Mouse (Mus musculus) CH12.LX (cell line): ENCODE measurements around the gene Stag2. TPM values are rescaled to one million over a fixed set of nuclear protein-coding genes. Genes with fewer than 3 reads are reported as not detected.

Experiments
- DNase-seq: peaks from one replicate; pipeline ENCODE4 v3.0.0-alpha.2; 2013; ENCODE audit errors: extremely low read depth
- H3K27ac ChIP-seq: 2 replicates; pipeline ENCODE4 v1.5.1; 2012; ENCODE audit warnings: low read depth, mild to moderate bottlenecking, control low read depth, moderate library complexity; ENCODE audit not compliant: insufficient read depth
- H3K27me3 ChIP-seq: replicated peaks from 2 replicates; pipeline ENCODE3; 2012; ENCODE audit warnings: inconsistent platforms
- H3K36me3 ChIP-seq, 2 experiments: replicated peaks in 1 of 2; 2 replicates each; pipeline versions ENCODE3 to v1.6.1; 2012; ENCODE audit warnings: inconsistent platforms in 1 of 2, low read length in 1 of 2, mild to moderate bottlenecking in 1 of 2, mixed read lengths in 1 of 2, moderate library complexity in 1 of 2; ENCODE audit not compliant: control insufficient read depth in 1 of 2, insufficient read depth in 1 of 2
- H3K4me1 ChIP-seq, 2 experiments: 2 replicates each; pipeline ENCODE4 v1.6.1; 2012; ENCODE audit warnings: inconsistent platforms in 1 of 2, moderate library complexity in 1 of 2; ENCODE audit not compliant: insufficient read depth in 2 of 2, control insufficient read depth in 1 of 2
- H3K4me2 ChIP-seq: 2 replicates; pipeline ENCODE4 v1.6.1; 2012; ENCODE audit warnings: low read depth, mild to moderate bottlenecking, control low read depth; ENCODE audit not compliant: poor library complexity, insufficient read depth, severe bottlenecking
- H3K4me3 ChIP-seq, 3 experiments: fragments of 150-350 bp in 1 of 3; sonication (generic) in 1 of 3; replicated peaks in 1 of 3; 2 replicates each; pipeline versions ENCODE3 to v1.5.1; 2011 to 2012; ENCODE audit warnings: low read depth in 2 of 3, low read length in 2 of 3, mild to moderate bottlenecking in 2 of 3, moderate library complexity in 2 of 3, control low read depth in 1 of 3, improper control_type of control experiment in 1 of 3, inconsistent platforms in 1 of 3, mixed read lengths in 1 of 3; ENCODE audit not compliant: poor library complexity in 1 of 3
- H3K79me2 ChIP-seq: replicated peaks from 2 replicates; pipeline ENCODE4 v1.6.1; 2012; ENCODE audit warnings: mild to moderate bottlenecking, moderate library complexity; ENCODE audit not compliant: control insufficient read depth, poor library complexity, insufficient read depth, severe bottlenecking; ENCODE audit errors: extremely low read depth
- H3K9ac ChIP-seq: 2 replicates; pipeline ENCODE4 v1.6.1; 2012; ENCODE audit warnings: low read depth, mild to moderate bottlenecking, control low read depth, moderate library complexity; ENCODE audit not compliant: insufficient read depth
- H3K9me3 ChIP-seq: replicated peaks from 2 replicates; pipeline ENCODE3; 2012; ENCODE audit warnings: low read length, inconsistent platforms, mixed read lengths
- BHLHE40 ChIP-seq: IDR thresholded peaks from 2 replicates; pipeline ENCODE4 v1.6.1; 2011; ENCODE audit warnings: mild to moderate bottlenecking, low read depth, low read length, improper control_type of control experiment
- CHD1 ChIP-seq: IDR thresholded peaks from 2 replicates; pipeline ENCODE4 v1.6.1; 2012; ENCODE audit warnings: low read depth, low read length, improper control_type of control experiment, inconsistent platforms
- E2F4 ChIP-seq: IDR thresholded peaks from 2 replicates; pipeline ENCODE4 v1.6.1; 2011; ENCODE audit warnings: low read depth, low read length, improper control_type of control experiment; ENCODE audit not compliant: insufficient replicate concordance
- ELF1 ChIP-seq: IDR thresholded peaks from 2 replicates; pipeline ENCODE4 v1.6.1; 2014; ENCODE audit warnings: low read depth, mild to moderate bottlenecking, inconsistent platforms, low read length, improper control_type of control experiment
- ETS1 ChIP-seq: conservative IDR thresholded peaks from 2 replicates; pipeline ENCODE4 v1.6.1; 2012; ENCODE audit warnings: low read depth, mild to moderate bottlenecking, inconsistent platforms, low read length, improper control_type of control experiment, moderate library complexity
- HCFC1 ChIP-seq: IDR thresholded peaks from 2 replicates; pipeline ENCODE4 v1.6.1; 2012; ENCODE audit warnings: low read depth, mild to moderate bottlenecking, inconsistent platforms, low read length, improper control_type of control experiment
- JUN ChIP-seq: IDR thresholded peaks from 2 replicates; pipeline ENCODE4 v1.6.1; 2011; ENCODE audit warnings: low read depth, mild to moderate bottlenecking, low read length, improper control_type of control experiment, moderate library complexity; ENCODE audit not compliant: insufficient read depth
- MAX ChIP-seq: IDR thresholded peaks from 2 replicates; pipeline ENCODE4 v1.6.1; 2011; ENCODE audit warnings: low read length, improper control_type of control experiment
- MAZ ChIP-seq: IDR thresholded peaks from 2 replicates; pipeline ENCODE4 v1.6.1; 2012; ENCODE audit warnings: low read depth, mild to moderate bottlenecking, inconsistent platforms, low read length, improper control_type of control experiment, moderate library complexity
- MXI1 ChIP-seq: IDR thresholded peaks from 2 replicates; pipeline ENCODE4 v1.6.1; 2011; ENCODE audit warnings: mild to moderate bottlenecking, low read depth, low read length, improper control_type of control experiment
- MYC ChIP-seq: IDR thresholded peaks from 2 replicates; pipeline ENCODE4 v1.6.1; 2011; ENCODE audit warnings: low read depth, mild to moderate bottlenecking, improper control_type of control experiment, low read length
- NELFE ChIP-seq: IDR thresholded peaks from 2 replicates; pipeline ENCODE4 v1.6.1; 2011; ENCODE audit warnings: low read depth, low read length, improper control_type of control experiment
- NRF1 ChIP-seq: IDR thresholded peaks from 2 replicates; pipeline ENCODE4 v1.6.1; 2014; ENCODE audit warnings: low read depth, mild to moderate bottlenecking, inconsistent platforms, low read length, improper control_type of control experiment, moderate library complexity
- POLR2A ChIP-seq: IDR thresholded peaks from 2 replicates; pipeline ENCODE4 v1.6.1; 2011; ENCODE audit warnings: low read depth, mild to moderate bottlenecking, improper control_type of control experiment, low read length
- POLR2AphosphoS2 ChIP-seq: IDR thresholded peaks from 2 replicates; pipeline ENCODE4 v1.6.1; 2011; ENCODE audit warnings: low read depth, low read length, improper control_type of control experiment
- RAD21 ChIP-seq: IDR thresholded peaks from 2 replicates; pipeline ENCODE4 v1.6.1; 2011; ENCODE audit warnings: low read depth, mild to moderate bottlenecking, low read length, improper control_type of control experiment, moderate library complexity
- RCOR1 ChIP-seq: conservative IDR thresholded peaks from 2 replicates; pipeline ENCODE4 v1.6.1; 2012; ENCODE audit warnings: low read depth, mild to moderate bottlenecking, inconsistent platforms, low read length, improper control_type of control experiment
- SIN3A ChIP-seq: IDR thresholded peaks from 2 replicates; pipeline ENCODE4 v1.6.1; 2012; ENCODE audit warnings: low read length, improper control_type of control experiment, inconsistent platforms
- TCF12 ChIP-seq: IDR thresholded peaks from 2 replicates; pipeline ENCODE4 v1.6.1; 2014; ENCODE audit warnings: low read depth, mild to moderate bottlenecking, inconsistent platforms, low read length, improper control_type of control experiment
- UBTF ChIP-seq: IDR thresholded peaks from 2 replicates; pipeline ENCODE4 v1.6.1; 2012; ENCODE audit warnings: low read depth, mild to moderate bottlenecking, inconsistent platforms, low read length, improper control_type of control experiment, moderate library complexity
- USF1 ChIP-seq: IDR thresholded peaks from 2 replicates; pipeline ENCODE4 v1.6.1; 2014; ENCODE audit warnings: low read depth, mild to moderate bottlenecking, inconsistent platforms, low read length, improper control_type of control experiment
- USF2 ChIP-seq: conservative IDR thresholded peaks from 2 replicates; pipeline ENCODE4 v1.6.1; 2011; ENCODE audit warnings: low read depth, low read length, improper control_type of control experiment
- ZC3H11A ChIP-seq: IDR thresholded peaks from 2 replicates; pipeline ENCODE4 v1.6.1; 2012; ENCODE audit warnings: low read depth, mild to moderate bottlenecking, inconsistent platforms, low read length, improper control_type of control experiment
- ZKSCAN1 ChIP-seq: IDR thresholded peaks from 2 replicates; pipeline ENCODE4 v1.6.1; 2012; ENCODE audit warnings: low read depth, inconsistent platforms, low read length, improper control_type of control experiment, borderline replicate concordance
- ZMIZ1 ChIP-seq: IDR thresholded peaks from 2 replicates; pipeline ENCODE4 v1.6.1; 2012; ENCODE audit warnings: low read depth, mild to moderate bottlenecking, inconsistent platforms, low read length, improper control_type of control experiment
- dilution Hi-C: fragments of 300-500 bp; cut with MboI; formaldehyde crosslinking; loops from 2 replicates; pipeline ENCODE4 v1.14.3; 2020; ENCODE audit warnings: low sequenced_read_pairs; ENCODE audit not compliant: extremely low pct_unique_long_range_greater_than_20kb, extremely low pct_ligation_motif_present
- in situ Hi-C: fragments of 300-500 bp; cut with MboI; formaldehyde crosslinking; loops from 3 replicates; pipeline ENCODE4 v1.14.3; 2019; ENCODE audit warnings: low sequenced_read_pairs, low pct_ligation_motif_present, low pct_unique_long_range_greater_than_20kb, mixed read lengths
- polyA plus RNA-seq: library from polyadenylated mRNA; unstranded; fragments of >175 nt; gene quantifications from 2 replicates; pipeline ENCODE4 v1.2.1, GENCODE M21; 2012; ENCODE audit warnings: low read depth; ENCODE audit not compliant: insufficient read length
- total RNA-seq, 2 experiments: library from RNA; depleted of rRNA; stranded (reverse); fragments of 300-350 nt in 1 of 2; fragments of >200 nt in 1 of 2; gene quantifications; 2 replicates each; pipeline ENCODE4 v1.2.3; 2012 to 2014

Stag2 gene
- total and polyA plus RNA-seq, 3 experiments: 43.5 to 138 (median 48.9) TPM

- TF ChIP-seq USF2 (no peak), BHLHE40 (no peak), POLR2A (no peak), SIN3A (no peak), E2F4 (no peak), USF1 (no peak), MYC (no peak), POLR2AphosphoS2 (no peak), NRF1 (no peak), HCFC1 (no peak), MAZ (no peak), ZC3H11A (no peak), RCOR1 (no peak), TCF12 (no peak)
- H3K9me3 ChIP-seq: no peaks in the 10 kb centered on the region
- H3K79me2 ChIP-seq: no peaks in the 10 kb centered on the region
- no peak overlapping the region for H3K4me2 ChIP-seq
- dilution Hi-C loops (no loop called here), in situ Hi-C loops (loop anchor here (10.0 kb wide), 1 partner anchor 68 kb away; no protein-coding TSS in a partner anchor)
- no peak overlapping the region for H3K4me3 ChIP-seq
- no peak overlapping the region for H3K9ac ChIP-seq
- DNase-seq: no peak
- H3K27me3 ChIP-seq: no peaks in the 10 kb centered on the region
- no peaks in the 10 kb centered on the region for H3K4me1 ChIP-seq
- H3K27ac ChIP-seq: no peak overlapping the region
- no peaks in the 10 kb centered on the region for H3K36me3 ChIP-seq
Measured at GRCm38 (mm10) chrX:42142620-42143019, 6.5 kb upstream of the Stag2 start.

- H3K27me3 ChIP-seq: no peaks in the 10 kb centered on the region
- H3K4me2 ChIP-seq: no peak overlapping the region
- H3K4me3 ChIP-seq: no peak overlapping the region
- no peak for DNase-seq
- H3K9ac ChIP-seq: no peak overlapping the region
- dilution Hi-C loops (no loop called here), in situ Hi-C loops (loop anchor here (10.0 kb wide), 1 partner anchor 69 kb away; no protein-coding TSS in a partner anchor)
- no peaks in the 10 kb centered on the region for H3K9me3 ChIP-seq
- H3K27ac ChIP-seq: no peak overlapping the region
- peaks cover 0 to 5% of the 10 kb centered on the region in 2 experiments; a peak in 1 of 4 replicates for H3K4me1 ChIP-seq
- TF ChIP-seq POLR2AphosphoS2 (no peak), ELF1 (no peak), NRF1 (no peak), MYC (no peak), RCOR1 (no peak), NELFE (no peak), JUN (no peak), CHD1 (no peak), RAD21 (no peak), ETS1 (no peak), ZMIZ1 (no peak), HCFC1 (no peak), UBTF (no peak), ZKSCAN1 (no peak), MXI1 (no peak), USF2 (no peak), USF1 (no peak), MAX (no peak), BHLHE40 (no peak), E2F4 (no peak)
- TF ChIP-seq, all 38 proteins: peak for 0
- no peaks in the 10 kb centered on the region for H3K36me3 ChIP-seq
- no peaks in the 10 kb centered on the region for H3K79me2 ChIP-seq
Measured at GRCm38 (mm10) chrX:42143991-42144390, 5.1 kb upstream of the Stag2 start.
